In genomic region chr1:164247442-164247841, GRCm38 (mm10) we compare ENCODE assay signal across 10 mouse cellular contexts. TPM values are rescaled to one million over a fixed set of nuclear protein-coding genes. Genes with fewer than 3 reads are reported as not detected.
DNase-seq lines count a peak whose midpoint lies in the region; ATAC-seq and TF ChIP-seq lines count a peak whose summit lies in the region.
"Had no signal": no experiment of that assay in that cellular context is flagged by ENCODE, and none has a peak within 500 bp of the region (broad histone marks: within the 10 kb centered on the region; RNA-seq: fewer than 3 reads in every experiment).

No protein-coding gene starts in this region.

- TF ChIP-seq POLR2A in testis, adult 2 months (IDR thresholded peaks at IDR 0.05; ENCODE audit: control insufficient read depth, low read depth, low read length), result no peak

- WGBS in forebrain, embryonic 10.5 days, result 33% methylated on average over 8 of the region's 8 CpGs
- WGBS in forebrain, embryonic 16.5 days, result 35% methylated on average over 8 of the region's 8 CpGs
- WGBS in liver, embryonic 11.5 days, result 50% methylated on average over 8 of the region's 8 CpGs
- 52% methylated on average over 8 of the region's 8 CpGs for WGBS in stomach, postnatal 0 days

- H3K4me1 ChIP-seq in forebrain, embryonic 10.5 days, result peaks cover 32% of the 10 kb centered on the region
- peaks cover 19% of the 10 kb centered on the region for H3K4me1 ChIP-seq in forebrain, embryonic 16.5 days (replicated peaks; ENCODE audit: control insufficient read depth, insufficient read depth, low read length)
- H3K4me1 ChIP-seq in testis, adult 2 months (ENCODE audit: control insufficient read depth, insufficient read depth, low read length), result peaks cover 12% of the 10 kb centered on the region
- H3K4me1 ChIP-seq in liver, embryonic 11.5 days (replicated peaks; ENCODE audit: control insufficient read depth, insufficient read depth, low read length), result peaks cover 20% of the 10 kb centered on the region
- H3K4me1 ChIP-seq in stomach, postnatal 0 days (replicated peaks; ENCODE audit: control insufficient read depth, insufficient read depth), result no peaks in the 10 kb centered on the region; the same call in none of the 2 replicates

- H3K36me3 ChIP-seq in forebrain, embryonic 10.5 days (replicated peaks), result no peaks in the 10 kb centered on the region
- no peaks in the 10 kb centered on the region for H3K36me3 ChIP-seq in forebrain, embryonic 16.5 days (ENCODE audit: control insufficient read depth, insufficient read depth)
- no peaks in the 10 kb centered on the region for H3K36me3 ChIP-seq in testis, adult 2 months (ENCODE audit: control insufficient read depth, insufficient read depth, low read length)
- H3K36me3 ChIP-seq in liver, embryonic 11.5 days (ENCODE audit: control insufficient read depth, insufficient read depth, low read length), result no peaks in the 10 kb centered on the region
- no peaks in the 10 kb centered on the region for H3K36me3 ChIP-seq in stomach, postnatal 0 days (ENCODE audit: control insufficient read depth, insufficient read depth, low read length)

- H3K4me3 ChIP-seq in forebrain, embryonic 10.5 days, result peak overlapping the region; percentile 77
- H3K4me3 ChIP-seq in forebrain, embryonic 16.5 days (replicated peaks; ENCODE audit: low read length), result no peak overlapping the region
- peak overlapping the region; percentile 38 for H3K4me3 ChIP-seq in testis, adult 2 months (ENCODE audit: control insufficient read depth, low read depth, low read length)
- H3K4me3 ChIP-seq in liver, embryonic 11.5 days (ENCODE audit: low read depth, low read length), result peak overlapping the region; percentile 75
- H3K4me3 ChIP-seq in stomach, postnatal 0 days (ENCODE audit: low read depth, low read length), result no peak overlapping the region

- DNase-seq in forebrain, embryonic 10.5 days (ENCODE audit: extremely low spot score, low spot score), result no peak
- no peak for DNase-seq in testis, postnatal 14 days (ENCODE audit: low spot score)
- DNase-seq in liver, embryonic 11.5 days (ENCODE audit: low spot score), result no peak
- DNase-seq in stomach, postnatal 0 days (ENCODE audit: low spot score), result no peak
- no peak for DNase-seq in cerebellum, postnatal 14 days
- DNase-seq: thymus, postnatal 36 days had no signal

- no peak overlapping the region for H3K4me2 ChIP-seq in forebrain, embryonic 16.5 days (ENCODE audit: low read length)
- H3K4me2 ChIP-seq in liver, embryonic 11.5 days, result peak overlapping the region; percentile 66
- peak overlapping the region; percentile 44; the same call in 1 of the 2 replicates for H3K4me2 ChIP-seq in stomach, postnatal 0 days (replicated peaks; ENCODE audit: low read depth)

- TF ChIP-seq CTCF in testis, adult 2 months (IDR thresholded peaks at IDR 0.05; ENCODE audit: control insufficient read depth, insufficient read depth, insufficient replicate concordance, low read depth, low read length), result no peak
- TF ChIP-seq CTCF in stomach, postnatal 0 days (IDR thresholded peaks at IDR 0.05; ENCODE audit: low read depth), result no peak

- H3K27me3 ChIP-seq in forebrain, embryonic 10.5 days (ENCODE audit: poor library complexity, severe bottlenecking), result peaks cover 16% of the 10 kb centered on the region
- H3K27me3 ChIP-seq in forebrain, embryonic 16.5 days (replicated peaks; ENCODE audit: control insufficient read depth, insufficient read depth, low read length), result no peaks in the 10 kb centered on the region
- H3K27me3 ChIP-seq in testis, adult 2 months (ENCODE audit: control insufficient read depth, insufficient read depth, low read length), result no peaks in the 10 kb centered on the region
- H3K27me3 ChIP-seq in liver, embryonic 11.5 days (replicated peaks; ENCODE audit: control insufficient read depth, insufficient read depth, low read length), result no peaks in the 10 kb centered on the region
- no peaks in the 10 kb centered on the region for H3K27me3 ChIP-seq in stomach, postnatal 0 days (ENCODE audit: control insufficient read depth, insufficient read depth, low read length)

- ATAC-seq in forebrain, embryonic 16.5 days, result no peak
- ATAC-seq in liver, embryonic 11.5 days (replicated peaks; ENCODE audit: low FRiP score), result no peak
- no peak for ATAC-seq in stomach, postnatal 0 days (ENCODE audit: low FRiP score, low TSS enrichment)
- no peak for ATAC-seq in cerebellum, adult (ENCODE audit: insufficient number of reproducible peaks, low FRiP score, low TSS enrichment)

- TF ChIP-seq EP300 in stomach, postnatal 0 days (optimal IDR thresholded peaks at IDR 0.05), result no peak

- no peaks in the 10 kb centered on the region for H3K9me3 ChIP-seq in forebrain, embryonic 10.5 days
- H3K9me3 ChIP-seq in forebrain, embryonic 16.5 days (ENCODE audit: control insufficient read depth, low read length), result no peaks in the 10 kb centered on the region
- no peaks in the 10 kb centered on the region for H3K9me3 ChIP-seq in liver, embryonic 11.5 days (ENCODE audit: control insufficient read depth, low read length)
- H3K9me3 ChIP-seq in stomach, postnatal 0 days (ENCODE audit: control insufficient read depth, low read length), result no peaks in the 10 kb centered on the region
- H3K9me3 ChIP-seq: G1E had no signal

- peak overlapping the region; percentile 89 for H3K27ac ChIP-seq in forebrain, embryonic 10.5 days
- no peak overlapping the region for H3K27ac ChIP-seq in forebrain, embryonic 16.5 days (ENCODE audit: low read length)
- H3K27ac ChIP-seq in testis, adult 2 months (ENCODE audit: control insufficient read depth, insufficient read depth, low read depth, low read length), result peak overlapping the region; percentile 83
- peak overlapping the region; percentile 70 for H3K27ac ChIP-seq in liver, embryonic 11.5 days (ENCODE audit: low read depth, low read length)
- H3K27ac ChIP-seq in stomach, postnatal 0 days (replicated peaks), result peak overlapping the region; percentile 79

- no peak overlapping the region for H3K9ac ChIP-seq in forebrain, embryonic 16.5 days (replicated peaks; ENCODE audit: low read depth, low read length)
- H3K9ac ChIP-seq in liver, embryonic 11.5 days (ENCODE audit: low read depth, low read length), result 0 out of 2 replicates have a peak overlapping the region, but pooled peaks have one; percentile 62
- peak overlapping the region; percentile 48 for H3K9ac ChIP-seq in stomach, postnatal 0 days (ENCODE audit: low read length)

RNA-seq across cellular contexts. Expression of gene Slc19a2, which starts 1.4 kb away (rescaled TPM):
- 11.2 and 12.2 TPM in 2 replicates for polyA plus RNA-seq in forebrain, embryonic 10.5 days (2016; fragmentation: Nextera tagmentation; extraction: Ambion mirVana)
- polyA plus RNA-seq in forebrain, embryonic 16.5 days (2015; fragmentation: Nextera tagmentation; extraction: Ambion mirVana), result 7.5 and 8.0 TPM in 2 replicates
- polyA plus RNA-seq in testis, adult 2 months (2012; rRNA removed), result 17.8 and 23.3 TPM in 2 replicates
- 26.6 and 31.0 TPM in 2 replicates for polyA plus RNA-seq in liver, embryonic 11.5 days (2014; fragmentation: Nextera tagmentation; extraction: Ambion mirVana)
- polyA plus RNA-seq in stomach, postnatal 0 days (2015; fragmentation: Nextera tagmentation; extraction: Ambion mirVana), result 14.8 and 15.3 TPM in 2 replicates

RNA-seq across cellular contexts. Expression of gene Ccdc181, which starts 27.9 kb away (rescaled TPM):
- 13.9 and 14.0 TPM in 2 replicates for polyA plus RNA-seq in forebrain, embryonic 10.5 days (2016; fragmentation: Nextera tagmentation; extraction: Ambion mirVana)
- polyA plus RNA-seq in forebrain, embryonic 16.5 days (2015; fragmentation: Nextera tagmentation; extraction: Ambion mirVana), result 22.7 and 25.5 TPM in 2 replicates
- polyA plus RNA-seq in testis, adult 2 months (2012; rRNA removed), result 112 TPM in 2 replicates
- 7.1 and 9.4 TPM in 2 replicates for polyA plus RNA-seq in liver, embryonic 11.5 days (2014; fragmentation: Nextera tagmentation; extraction: Ambion mirVana)
- polyA plus RNA-seq in stomach, postnatal 0 days (2015; fragmentation: Nextera tagmentation; extraction: Ambion mirVana), result 7.5 and 8.6 TPM in 2 replicates

RNA-seq across cellular contexts. Expression of gene Nme7, which starts 56.5 kb away (rescaled TPM):
- 45.6 and 48.8 TPM in 2 replicates for polyA plus RNA-seq in forebrain, embryonic 10.5 days (2016; fragmentation: Nextera tagmentation; extraction: Ambion mirVana)
- polyA plus RNA-seq in forebrain, embryonic 16.5 days (2015; fragmentation: Nextera tagmentation; extraction: Ambion mirVana), result 43.3 and 45.4 TPM in 2 replicates
- polyA plus RNA-seq in testis, adult 2 months (2012; rRNA removed), result 39.0 and 42.8 TPM in 2 replicates
- polyA plus RNA-seq in liver, embryonic 11.5 days (2014; fragmentation: Nextera tagmentation; extraction: Ambion mirVana), result 20.9 and 22.0 TPM in 2 replicates
- 14.9 and 17.8 TPM in 2 replicates for polyA plus RNA-seq in stomach, postnatal 0 days (2015; fragmentation: Nextera tagmentation; extraction: Ambion mirVana)

RNA-seq across cellular contexts. Expression of gene Blzf1, which starts 59.8 kb away (rescaled TPM):
- 24.9 and 26.7 TPM in 2 replicates for polyA plus RNA-seq in forebrain, embryonic 10.5 days (2016; fragmentation: Nextera tagmentation; extraction: Ambion mirVana)
- polyA plus RNA-seq in forebrain, embryonic 16.5 days (2015; fragmentation: Nextera tagmentation; extraction: Ambion mirVana), result 31.6 and 33.7 TPM in 2 replicates
- 15.2 and 16.9 TPM in 2 replicates for polyA plus RNA-seq in testis, adult 2 months (2012; rRNA removed)
- polyA plus RNA-seq in liver, embryonic 11.5 days (2014; fragmentation: Nextera tagmentation; extraction: Ambion mirVana), result 19.7 and 22.3 TPM in 2 replicates
- 48.7 and 50.5 TPM in 2 replicates for polyA plus RNA-seq in stomach, postnatal 0 days (2015; fragmentation: Nextera tagmentation; extraction: Ambion mirVana)

Comparison
In these comparisons a context has a peak if more than half of its experiments do, and no peak if none do; other contexts are left out.
1. H3K4me3 ChIP-seq: peak in forebrain, embryonic 10.5 days (single experiment), testis, adult 2 months (single experiment) and liver, embryonic 11.5 days (single experiment); none in forebrain, embryonic 16.5 days (single experiment) and stomach, postnatal 0 days (single experiment).